Mouse (Mus musculus): ENCODE measurements at regions not wholly inside any gene's neighbourhood (a gene's known extent, or its start where the extent isn't known, plus 50 kb on each side); places are given as distances from the start of the nearest gene placed in this dataset.

DNA sequence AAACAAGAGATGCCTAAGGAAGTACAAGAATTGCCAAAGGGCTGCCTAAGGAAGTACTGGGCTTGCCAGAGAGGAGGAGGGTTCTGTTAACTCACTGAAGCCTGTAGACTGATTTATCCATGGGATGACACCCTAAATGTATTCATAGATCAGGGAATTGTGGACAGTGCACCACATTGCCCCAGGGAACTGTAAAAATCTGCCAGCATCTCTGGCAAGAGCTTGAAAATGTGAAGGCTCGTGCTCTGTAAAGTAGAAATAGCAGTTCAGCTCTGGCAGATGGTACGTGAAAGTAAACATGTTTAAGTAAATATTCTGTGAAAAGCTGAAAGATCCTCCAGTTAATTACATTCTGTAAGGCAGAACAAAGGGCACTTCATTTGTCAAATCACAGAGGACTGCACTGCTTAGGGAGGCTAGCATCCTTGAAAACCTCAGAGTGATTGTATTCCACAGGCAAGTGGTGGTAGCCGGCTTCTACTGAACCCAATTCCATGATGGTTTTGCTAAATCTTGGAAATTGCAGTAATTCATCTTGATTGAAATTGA is 445.9 kb upstream of the Grin3a start:
- no peaks in the 10 kb centered on the region for H3K4me1 ChIP-seq (ENCODE audit: control insufficient read depth in 1 of 2, insufficient read depth in 2 of 2, low read length in 2 of 2)
- H3K36me3 ChIP-seq (ENCODE audit: control insufficient read depth in 1 of 2, insufficient read depth in 2 of 2, low read length in 2 of 2) = no peaks in the 10 kb centered on the region
- H3K4me3 ChIP-seq (ENCODE audit: control insufficient read depth in 1 of 2, insufficient read depth in 1 of 2, low read depth in 2 of 2, low read length in 2 of 2) = no peak overlapping the region
- no peak for DNase-seq (ENCODE audit: low read depth, low spot score)
- no peaks in the 10 kb centered on the region for H3K9me3 ChIP-seq (replicated peaks; ENCODE audit: insufficient read depth, low read length)
- H3K79me2 ChIP-seq (ENCODE audit: control insufficient read depth, insufficient read depth, low read length, poor library complexity) = no peaks in the 10 kb centered on the region
- no peak overlapping the region for H3K9ac ChIP-seq (ENCODE audit: control insufficient read depth, low read depth, low read length, poor library complexity, severe bottlenecking)
- no peaks in the 10 kb centered on the region for H3K27me3 ChIP-seq (ENCODE audit: control insufficient read depth in 1 of 2, insufficient read depth in 2 of 2, low read length in 2 of 2)
- no peak overlapping the region for H3K27ac ChIP-seq (ENCODE audit: control insufficient read depth, low read depth, low read length)
- TF ChIP-seq MYB (IDR thresholded peaks at IDR 0.05; ENCODE audit: low read depth, low read length) (no peak), E2F4 (IDR thresholded peaks at IDR 0.05; ENCODE audit: borderline replicate concordance, low read depth, low read length) (no peak), RAD21 (IDR thresholded peaks at IDR 0.05; ENCODE audit: low read depth, low read length) (no peak), NELFE (IDR thresholded peaks at IDR 0.05; ENCODE audit: low read depth, low read length) (no peak), TAL1 (IDR thresholded peaks at IDR 0.05; ENCODE audit: low read length) (no peak), CTCF (IDR thresholded peaks at IDR 0.05 in 2 of 3, conservative IDR thresholded peaks at IDR 0.05 in 1 of 3; ENCODE audit: control insufficient read depth in 1 of 3, insufficient read depth in 1 of 3, low read depth in 2 of 3, low read length in 3 of 3, poor library complexity in 1 of 3, severe bottlenecking in 1 of 3) (no peak), UBTF (IDR thresholded peaks at IDR 0.05; ENCODE audit: borderline replicate concordance, insufficient read depth, low read depth, low read length) (no peak), ELF1 (IDR thresholded peaks at IDR 0.05; ENCODE audit: low read depth, low read length) (no peak), ZC3H11A (IDR thresholded peaks at IDR 0.05; ENCODE audit: low read depth, low read length) (no peak), GABPA (IDR thresholded peaks at IDR 0.05; ENCODE audit: low read depth, low read length) (no peak), SIN3A (IDR thresholded peaks at IDR 0.05; ENCODE audit: low read length) (no peak), TBP (IDR thresholded peaks at IDR 0.05; ENCODE audit: low read depth, low read length) (no peak), USF1 (IDR thresholded peaks at IDR 0.05; ENCODE audit: low read depth, low read length) (no peak), GATA1 (IDR thresholded peaks at IDR 0.05; ENCODE audit: low read depth, low read length) (no peak), BHLHE40 (IDR thresholded peaks at IDR 0.05; ENCODE audit: borderline replicate concordance, low read depth, low read length) (no peak), MEF2A (IDR thresholded peaks at IDR 0.05; ENCODE audit: extremely low read depth, insufficient replicate concordance, low read depth, low read length, poor library complexity, severe bottlenecking) (no peak), SMC3 (IDR thresholded peaks at IDR 0.05; ENCODE audit: low read depth, low read length) (no peak), CHD1 (IDR thresholded peaks at IDR 0.05; ENCODE audit: low read depth, low read length) (no peak)

DNA sequence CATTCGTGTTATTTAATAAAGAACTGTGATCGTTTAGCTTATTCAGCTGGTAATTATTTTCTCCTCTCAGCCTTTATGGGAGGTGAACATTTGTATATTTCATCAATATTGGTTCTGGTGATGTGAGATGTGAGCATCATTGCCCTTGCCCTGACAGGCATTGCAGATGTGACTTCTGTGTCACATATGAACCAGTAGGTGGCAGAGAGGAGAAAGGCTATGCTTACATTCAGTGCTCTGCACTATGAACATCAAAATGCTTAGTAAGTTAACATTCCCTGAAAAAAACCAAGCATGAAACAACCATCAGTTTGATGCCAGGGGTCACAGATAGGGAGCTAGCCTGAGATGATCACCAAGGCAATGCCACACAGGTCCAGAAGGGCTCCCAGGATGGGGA is 441.1 kb upstream of the Grin3a start:
- TF ChIP-seq UBTF (IDR thresholded peaks at IDR 0.05; ENCODE audit: borderline replicate concordance, insufficient read depth, low read depth, low read length) = no peak
- Histone ChIP-seq H3K9me3 (replicated peaks; ENCODE audit: insufficient read depth, low read length) (no peaks in the 10 kb centered on the region), H3K9ac (ENCODE audit: control insufficient read depth, low read depth, low read length, poor library complexity, severe bottlenecking) (no peak overlapping the region)

More for the DNA sequence above, 441.1 kb upstream of the Grin3a start:
- no peak overlapping the region for H3K4me3 ChIP-seq (ENCODE audit: control insufficient read depth in 1 of 2, insufficient read depth in 1 of 2, low read depth in 2 of 2, low read length in 2 of 2)
- H3K4me1 ChIP-seq (ENCODE audit: control insufficient read depth in 1 of 2, insufficient read depth in 2 of 2, low read length in 2 of 2) = no peaks in the 10 kb centered on the region
- no peak overlapping the region for H3K27ac ChIP-seq (ENCODE audit: control insufficient read depth, low read depth, low read length)
- H3K79me2 ChIP-seq (ENCODE audit: control insufficient read depth, insufficient read depth, low read length, poor library complexity) = no peaks in the 10 kb centered on the region
- no peak for DNase-seq (ENCODE audit: low read depth, low spot score)
- H3K27me3 ChIP-seq (ENCODE audit: control insufficient read depth in 1 of 2, insufficient read depth in 2 of 2, low read length in 2 of 2) = no peaks in the 10 kb centered on the region
- H3K36me3 ChIP-seq (ENCODE audit: control insufficient read depth in 1 of 2, insufficient read depth in 2 of 2, low read length in 2 of 2) = no peaks in the 10 kb centered on the region

All from MEL (cell line).